Mouse (Mus musculus) megakaryocyte progenitor cell, adult 5-6 weeks (primary cell): ENCODE measurements around the gene Mrpl50. TPM values are rescaled to one million over a fixed set of nuclear protein-coding genes. Genes with fewer than 3 reads are reported as not detected.
"Not testable (repeated sequence)": the region's sequence is repeated elsewhere in the genome, so short reads cannot be mapped to it uniquely, and the experiment has no call there.

Experiments
- ATAC-seq: replicated peaks from 2 replicates; pipeline ENCODE4 v1.8.0; 2016; ENCODE audit warnings: mild to moderate bottlenecking, moderate TSS enrichment, inconsistent platforms; ENCODE audit not compliant: poor library complexity
- total RNA-seq, 2 experiments: library from RNA; stranded (forward) in 1 of 2; stranded (reverse) in 1 of 2; fragments of 157-497, 149-512 nt in 1 of 2; fragments of 200-1000 nt in 1 of 2; gene quantifications; 2 replicates each; pipeline versions ENCODE4 v1.2.3 to v1.2.4; 2015 to 2017

Mrpl50 gene
- total RNA-seq, 2 experiments from 2014 or later, result 35.6 to 50.4 TPM

- ATAC-seq, result not testable (repeated sequence)
Observed at GRCm38 (mm10) chr4:49510236-49510835, 10.6 kb downstream of the Mrpl50 start.

GRCm38 (mm10) chr4:49509183-49509582, 11.7 kb downstream of the Mrpl50 start:
- no peak for ATAC-seq

GRCm38 (mm10) chr4:49506386-49506785, 14.5 kb downstream of the Mrpl50 start, which contains the start of gene Baat:
Baat (minus strand) TSS chr4:49506557.
- ATAC-seq, result no peak

GRCm38 (mm10) chr4:49503563-49503962, 17.3 kb downstream of the Mrpl50 start:
- ATAC-seq, result no peak

- ATAC-seq, result not testable (repeated sequence)
Observed at GRCm38 (mm10) chr4:49485934-49486650, 34.8 kb downstream of the Mrpl50 start.

GRCm38 (mm10) chr4:49485442-49485841, 35.5 kb downstream of the Mrpl50 start:
- no peak for ATAC-seq

- no peak for ATAC-seq
Observed at GRCm38 (mm10) chr4:49480896-49481295, 40.0 kb downstream of the Mrpl50 start.

- no peak for ATAC-seq
Observed at GRCm38 (mm10) chr4:49480104-49480760, 40.7 kb downstream of the Mrpl50 start.

- ATAC-seq, result not testable (repeated sequence)
Observed at GRCm38 (mm10) chr4:49479035-49479434, 41.9 kb downstream of the Mrpl50 start.

GRCm38 (mm10) chr4:49478118-49478877, 42.6 kb downstream of the Mrpl50 start:
- ATAC-seq, result peak; percentile 97

GRCm38 (mm10) chr4:49474583-49474982, 46.3 kb downstream of the Mrpl50 start:
- peak; percentile 30; the same call in 1 of the 2 replicates for ATAC-seq

- ATAC-seq, result no peak
Observed at GRCm38 (mm10) chr4:49473435-49474100, 47.3 kb downstream of the Mrpl50 start, which contains the start of gene Acnat1. Acnat1 (minus strand) TSS chr4:49473912.

GRCm38 (mm10) chr4:49469435-49470151, 51.3 kb downstream of the Mrpl50 start:
- no peak for ATAC-seq

- ATAC-seq, result peak; percentile 74
Observed at GRCm38 (mm10) chr4:49467360-49467759, 53.5 kb downstream of the Mrpl50 start.

Other genes starting within 250 kb of the Mrpl50 start
- gene Acnat2, start 112.9 kb downstream of the Mrpl50 start, total RNA-seq (2015), result not detected in 2 replicates
- gene Acnat2, start 112.9 kb downstream of the Mrpl50 start, total RNA-seq (2017), result not detected in 2 replicates
- not detected in 2 replicates for gene Acnat1, start 47.2 kb downstream of the Mrpl50 start, total RNA-seq (2015)
- gene Acnat1, start 47.2 kb downstream of the Mrpl50 start, total RNA-seq (2017), result not detected in 2 replicates
- gene Baat, start 14.5 kb downstream of the Mrpl50 start, total RNA-seq (2015), result not detected in 2 replicates
- gene Baat, start 14.5 kb downstream of the Mrpl50 start, total RNA-seq (2017), result not detected in 2 replicates
- gene Zfp189, start 83 bp upstream of the Mrpl50 start, total RNA-seq (2015), result 8.7 and 9.7 TPM in 2 replicates
- gene Zfp189, start 83 bp upstream of the Mrpl50 start, total RNA-seq (2017), result 4.0 and 7.6 TPM in 2 replicates
- gene Aldob, start 28.5 kb upstream of the Mrpl50 start, total RNA-seq (2015), result not detected in 2 replicates
- not detected in 2 replicates for gene Aldob, start 28.5 kb upstream of the Mrpl50 start, total RNA-seq (2017)
- 0.35 and 0.61 TPM in 2 replicates for gene Tmem246, start 76.8 kb upstream of the Mrpl50 start, total RNA-seq (2015)
- gene Tmem246, start 76.8 kb upstream of the Mrpl50 start, total RNA-seq (2017), result 0.08 and 0.20 TPM in 2 replicates
- 39.5 and 42.9 TPM in 2 replicates for gene Rnf20, start 110.9 kb upstream of the Mrpl50 start, total RNA-seq (2015)
- gene Rnf20, start 110.9 kb upstream of the Mrpl50 start, total RNA-seq (2017), result 121 and 156 TPM in 2 replicates
- not detected in 2 replicates for gene Ppp3r2, start 160.9 kb upstream of the Mrpl50 start, total RNA-seq (2015)
- gene Ppp3r2, start 160.9 kb upstream of the Mrpl50 start, total RNA-seq (2017), result not detected in 2 replicates